In genomic region chr7:126796350-126796932, GRCm38 (mm10) we compare ENCODE assay signal across 8 mouse cellular contexts. TPM values are rescaled to one million over a fixed set of nuclear protein-coding genes. Genes with fewer than 3 reads are reported as not detected.
DNase-seq lines count a peak whose midpoint lies in the region; ATAC-seq and TF ChIP-seq lines count a peak whose summit lies in the region.

No protein-coding gene starts in this region.

- H3K27ac ChIP-seq in ES-E14 (ENCODE audit: insufficient read depth, low read depth, low read length, poor library complexity, severe bottlenecking), result peak overlapping the region; percentile 16; the same call in 1 of the 2 replicates
- no peak overlapping the region for H3K27ac ChIP-seq in intestine, embryonic 15.5 days

- H3K36me3 ChIP-seq in ES-E14 (ENCODE audit: control insufficient read depth, insufficient read depth, low read length, poor library complexity, severe bottlenecking), result peaks cover 34% of the 10 kb centered on the region
- H3K36me3 ChIP-seq in intestine, embryonic 15.5 days, result peaks cover 21% of the 10 kb centered on the region

- peak overlapping the region; percentile 82 for H3K4me2 ChIP-seq in intestine, embryonic 15.5 days (replicated peaks)

- H3K4me1 ChIP-seq in ES-E14 (ENCODE audit: control insufficient read depth in 2 of 2, insufficient read depth in 2 of 2, low read length in 2 of 2, poor library complexity in 1 of 2), result peaks cover 0 to 13% of the 10 kb centered on the region in 2 experiments; a peak in 1 of 4 replicates
- peaks cover 33% of the 10 kb centered on the region for H3K4me1 ChIP-seq in intestine, embryonic 15.5 days (replicated peaks)

- H3K9ac ChIP-seq in ES-E14 (ENCODE audit: insufficient read depth, low read depth, low read length, poor library complexity, severe bottlenecking), result 0 out of 2 replicates have a peak overlapping the region, but pooled peaks have one; percentile 13
- H3K9ac ChIP-seq in intestine, embryonic 15.5 days, result peak overlapping the region; percentile 17; the same call in 1 of the 2 replicates

- H3K9me3 ChIP-seq in ES-E14 (ENCODE audit: control insufficient read depth, insufficient read depth, low read depth, low read length), result no peaks in the 10 kb centered on the region
- H3K9me3 ChIP-seq in intestine, embryonic 15.5 days, result no peaks in the 10 kb centered on the region

- H3K4me3 ChIP-seq in ES-E14 (ENCODE audit: insufficient read depth in 1 of 2, low read depth in 1 of 2, low read length in 2 of 2, poor library complexity in 1 of 2, severe bottlenecking in 1 of 2), result peak overlapping the region; percentile 91 to 96; a peak in 2 of 4 replicates
- peak overlapping the region; percentile 83 for H3K4me3 ChIP-seq in intestine, embryonic 15.5 days (replicated peaks)

- WGBS in intestine, embryonic 15.5 days, result 69% methylated on average over 8 of the region's 8 CpGs

- in situ Hi-C loops in ES-E14 (cut with MboI; ENCODE audit: low sequenced_read_pairs in 2 of 2, unreplicated experiment in 2 of 2), result no loop called here

- peak; percentile 78 for DNase-seq in layer of hippocampus, adult 11-12 months (ENCODE audit: low spot score)
- no peak for DNase-seq in layer of hippocampus, adult 9-10 months (ENCODE audit: low spot score)
- no peak for DNase-seq in ES-E14 (ENCODE audit: low read depth, low spot score)
- DNase-seq in cerebellum, adult 9-11 months, result peak; percentile 77
- peak; percentile 60 for DNase-seq in lung, postnatal 10 days
- DNase-seq in spleen, adult 12 weeks (ENCODE audit: low spot score), result no peak
- no peak for DNase-seq in urinary bladder, postnatal 10 days (ENCODE audit: low spot score)

- H3K27me3 ChIP-seq in intestine, embryonic 15.5 days (replicated peaks), result no peaks in the 10 kb centered on the region

- no peak for ATAC-seq in intestine, embryonic 15.5 days

TF ChIP-seq in ES-E14, 5 proteins besides CTCF, POLR2A, EP300 and RAD21:
- no peak for TF ChIP-seq HCFC1 (IDR thresholded peaks at IDR 0.05; ENCODE audit: borderline replicate concordance, insufficient read depth, low read length)
- TF ChIP-seq ZNF384 (IDR thresholded peaks at IDR 0.05; ENCODE audit: low read depth, low read length), result no peak
- no peak for TF ChIP-seq ZC3H11A (IDR thresholded peaks at IDR 0.05; ENCODE audit: borderline replicate concordance, low read depth, low read length)
- TF ChIP-seq MAFK (IDR thresholded peaks at IDR 0.05; ENCODE audit: insufficient read depth, low read depth, low read length), result no peak

RNA-seq across cellular contexts. Expression of gene Fam57b, which starts 1.0 kb away (rescaled TPM):
- 1.9 and 2.5 TPM in 2 replicates for total RNA-seq in ES-E14 (2012; rRNA removed)
- polyA plus RNA-seq in intestine, embryonic 15.5 days (2015; fragmentation: Nextera tagmentation; extraction: Ambion mirVana), result 1.2 and 1.5 TPM in 2 replicates

RNA-seq across cellular contexts. Expression of gene Ppp4c, which starts 4.1 kb away (rescaled TPM):
- 260 and 291 TPM in 2 replicates for total RNA-seq in ES-E14 (2012; rRNA removed)
- 248 and 256 TPM in 2 replicates for polyA plus RNA-seq in intestine, embryonic 15.5 days (2015; fragmentation: Nextera tagmentation; extraction: Ambion mirVana)

RNA-seq across cellular contexts. Expression of gene Tbx6, which starts 15.2 kb away (rescaled TPM):
- 0.89 and 1.7 TPM in 2 replicates for total RNA-seq in ES-E14 (2012; rRNA removed)
- 0.34 and 0.43 TPM in 2 replicates for polyA plus RNA-seq in intestine, embryonic 15.5 days (2015; fragmentation: Nextera tagmentation; extraction: Ambion mirVana)

RNA-seq across cellular contexts. Expression of gene Ypel3, which starts 19.7 kb away (rescaled TPM):
- 19.4 and 20.8 TPM in 2 replicates for total RNA-seq in ES-E14 (2012; rRNA removed)
- polyA plus RNA-seq in intestine, embryonic 15.5 days (2015; fragmentation: Nextera tagmentation; extraction: Ambion mirVana), result 66.9 and 71.2 TPM in 2 replicates

RNA-seq across cellular contexts. Expression of gene Gdpd3, which starts 30.3 kb away (rescaled TPM):
- 4.0 and 5.9 TPM in 2 replicates for total RNA-seq in ES-E14 (2012; rRNA removed)
- 1.4 and 1.6 TPM in 2 replicates for polyA plus RNA-seq in intestine, embryonic 15.5 days (2015; fragmentation: Nextera tagmentation; extraction: Ambion mirVana)

Comparison
In these comparisons a context has a peak if more than half of its experiments do, and no peak if none do; other contexts are left out.
1. DNase-seq: peak in layer of hippocampus, adult 11-12 months (single experiment), cerebellum, adult 9-11 months (single experiment) and lung, postnatal 10 days (single experiment); none in layer of hippocampus, adult 9-10 months (single experiment), ES-E14 (single experiment), spleen, adult 12 weeks (single experiment) and urinary bladder, postnatal 10 days (single experiment).